Mouse (Mus musculus) urinary bladder, postnatal 14 days (tissue): Measurements from ENCODE around the gene Mslnl.
"Not testable (repeated sequence)": the region's sequence is repeated elsewhere in the genome, so short reads cannot be mapped to it uniquely, and the experiment has no call there.

ENCODE experiments used
- DNase-seq: peaks from one replicate; pipeline ENCODE4 v3.0.0; 2021; ENCODE audit warnings: low spot score

Gene Mslnl

DNA sequence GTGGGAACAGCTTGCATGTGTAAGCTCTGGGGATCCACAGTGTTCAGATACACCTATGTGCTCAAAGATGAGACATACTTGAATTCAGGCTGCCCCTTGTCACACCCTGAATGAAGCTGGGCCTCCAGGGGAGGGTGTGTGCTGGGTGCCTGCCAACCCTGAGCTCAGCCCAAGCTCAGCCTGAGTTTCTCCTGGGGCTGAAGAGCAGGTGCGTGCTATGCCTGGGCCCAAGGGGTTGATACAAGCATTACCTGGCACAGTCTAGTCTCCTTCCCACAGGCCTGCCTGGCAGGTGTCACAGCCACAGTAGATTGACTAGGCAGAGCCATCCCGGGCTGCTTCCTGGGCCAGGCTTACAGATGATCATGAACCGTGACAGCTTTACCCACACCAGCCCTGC lies at the start of gene Mslnl:
TSS of gene Mslnl (plus strand) at position 298 of the 400 bp plus-strand sequence.
- no peak for DNase-seq

DNA sequence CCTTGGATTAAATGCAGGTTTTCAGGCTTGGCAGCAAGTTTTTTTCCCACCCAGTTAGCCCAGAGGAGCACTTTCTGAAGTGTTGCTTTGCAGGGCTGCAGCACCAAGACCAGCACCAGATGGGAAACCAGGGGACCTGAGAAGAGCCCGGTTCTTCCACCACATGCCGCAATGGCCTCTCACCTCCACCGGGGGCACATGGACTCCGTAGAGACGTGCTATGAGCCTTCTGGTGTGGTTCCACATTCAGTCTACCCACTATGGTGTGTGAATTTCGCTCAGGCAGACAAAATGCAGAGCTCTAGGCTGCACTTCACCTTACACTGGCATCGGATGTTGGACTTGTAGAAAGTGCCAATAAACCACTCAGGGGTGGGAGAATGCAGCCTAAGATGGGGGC lies 49.5 kb upstream of the Mslnl start:
- DNase-seq = no peak

DNA sequence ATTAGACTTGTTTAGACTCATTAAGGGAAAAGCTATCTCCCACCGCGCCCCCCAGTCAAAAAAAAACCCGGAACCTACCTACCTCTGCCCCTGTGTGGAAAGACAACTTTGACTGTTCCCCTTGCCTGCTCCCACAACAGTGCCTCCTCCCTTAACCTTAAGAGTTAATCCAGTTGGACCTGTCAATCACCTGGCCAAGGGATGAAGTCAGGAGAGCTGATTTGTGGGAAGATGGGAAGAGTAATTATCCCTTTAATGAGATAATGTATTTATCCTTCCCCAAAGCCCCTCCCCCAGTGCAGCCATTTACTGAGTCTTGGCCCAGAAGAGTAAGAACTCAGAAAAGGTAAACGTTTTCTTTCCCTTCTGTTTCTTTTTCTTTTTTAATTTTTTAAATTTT lies 46.9 kb upstream of the Mslnl start:
- DNase-seq = no peak

DNA sequence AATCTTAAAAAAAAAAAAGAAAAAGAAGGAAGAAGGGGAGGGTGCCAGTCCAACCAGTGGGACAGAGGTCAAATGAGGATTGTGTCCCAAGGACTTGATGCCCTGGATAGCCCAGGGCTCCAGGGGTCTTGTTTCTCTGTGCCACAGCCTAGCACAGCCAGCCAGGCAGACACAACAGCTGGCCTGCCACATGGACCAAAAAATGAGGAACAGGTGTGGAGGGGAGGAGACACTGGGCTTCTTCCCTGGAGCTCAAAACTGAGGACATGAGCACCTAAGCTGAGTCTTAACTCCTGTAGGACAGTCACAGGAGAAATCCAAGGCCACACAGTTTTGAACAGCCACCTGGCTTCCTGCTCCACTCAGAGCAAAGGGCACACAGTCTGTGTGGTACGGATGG lies 39.6 kb upstream of the Mslnl start:
- DNase-seq = no peak

DNA sequence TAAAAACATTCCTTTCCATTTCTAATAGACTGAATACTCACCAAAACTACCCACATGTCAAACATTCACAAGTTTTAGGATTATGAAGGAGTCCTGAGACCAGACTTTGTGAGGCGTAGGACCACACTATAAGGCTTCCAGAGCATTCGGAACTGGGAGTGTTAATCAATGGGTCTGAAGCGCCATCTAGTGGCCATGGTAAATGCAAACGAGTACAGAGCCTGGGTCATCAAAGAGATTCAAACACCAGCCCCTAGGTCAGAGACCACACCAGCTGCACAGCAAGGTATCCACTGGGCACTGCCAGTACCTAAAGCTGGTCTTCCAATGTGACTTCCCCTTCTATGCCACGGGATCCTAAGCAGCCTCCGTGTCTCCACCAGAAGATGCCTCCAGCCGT lies 37.4 kb upstream of the Mslnl start:
- DNase-seq = peak; percentile 71

DNA sequence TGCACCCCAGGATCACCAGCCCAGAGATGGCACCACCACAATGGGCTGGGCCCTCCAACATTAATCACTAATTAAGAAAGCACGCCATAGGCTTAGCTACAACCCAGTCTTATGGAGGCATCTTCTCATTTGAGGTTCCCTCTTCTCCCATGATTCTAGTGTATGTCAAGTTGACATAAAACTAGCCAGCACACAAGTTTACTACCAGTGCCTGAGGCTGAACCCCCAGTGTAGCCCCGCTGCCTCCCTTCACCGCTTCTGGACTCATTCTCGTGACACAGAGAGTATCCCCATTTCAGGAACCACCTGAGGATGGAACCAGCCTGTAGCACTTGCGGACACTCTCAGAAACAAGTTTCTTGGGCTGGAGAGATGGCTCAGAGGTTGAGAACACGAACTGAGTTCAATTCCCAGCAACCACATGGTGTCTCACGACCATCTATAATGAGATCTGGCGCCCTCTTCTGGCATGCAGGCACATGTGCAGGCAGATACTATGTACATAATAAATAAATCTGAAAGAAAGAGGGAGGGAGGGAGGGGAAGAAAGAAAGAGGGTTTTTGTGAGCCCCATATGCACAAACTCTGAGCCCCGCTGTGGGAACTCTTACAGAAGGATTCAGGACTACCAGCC lies 34.9 kb upstream of the Mslnl start:
- no peak for DNase-seq

DNA sequence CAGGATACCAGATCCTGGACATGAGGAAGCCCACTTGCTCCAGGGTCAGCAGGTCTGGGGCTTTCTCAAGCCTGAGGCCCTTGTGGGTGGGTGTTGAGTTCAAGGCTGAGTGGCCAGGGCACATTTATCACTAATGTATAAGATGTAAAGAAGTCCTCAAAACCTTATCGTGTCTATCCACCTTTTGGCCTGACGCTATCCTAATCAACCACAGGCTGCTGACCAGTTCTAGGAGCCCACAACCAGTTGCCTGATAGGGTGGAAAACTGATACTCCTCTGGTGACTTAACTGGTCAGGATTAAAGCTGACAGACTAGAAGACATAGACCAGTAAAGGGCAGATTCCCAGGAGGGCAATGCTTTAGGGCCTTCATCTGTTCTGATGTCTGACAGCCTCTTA lies 25.8 kb upstream of the Mslnl start:
- no peak for DNase-seq

DNA sequence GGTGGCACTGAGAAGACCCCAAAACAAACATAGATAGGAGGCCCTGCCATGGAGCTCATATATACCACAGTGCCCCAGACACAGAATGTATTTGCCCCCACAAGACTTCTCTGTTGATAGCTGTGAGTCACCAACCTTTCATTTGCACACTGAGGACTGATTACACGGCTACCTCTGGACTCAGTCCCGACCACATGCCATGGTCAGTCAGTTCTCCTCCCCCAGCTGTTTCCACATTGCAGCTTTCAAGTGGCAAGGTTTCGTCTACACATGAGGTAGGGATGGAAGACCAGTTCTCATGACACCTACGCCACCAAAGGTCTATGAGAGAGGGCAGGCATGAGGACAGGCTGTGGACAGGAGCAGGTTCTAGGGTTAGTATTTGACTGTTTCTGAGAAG lies 24.7 kb upstream of the Mslnl start:
- no peak for DNase-seq

DNA sequence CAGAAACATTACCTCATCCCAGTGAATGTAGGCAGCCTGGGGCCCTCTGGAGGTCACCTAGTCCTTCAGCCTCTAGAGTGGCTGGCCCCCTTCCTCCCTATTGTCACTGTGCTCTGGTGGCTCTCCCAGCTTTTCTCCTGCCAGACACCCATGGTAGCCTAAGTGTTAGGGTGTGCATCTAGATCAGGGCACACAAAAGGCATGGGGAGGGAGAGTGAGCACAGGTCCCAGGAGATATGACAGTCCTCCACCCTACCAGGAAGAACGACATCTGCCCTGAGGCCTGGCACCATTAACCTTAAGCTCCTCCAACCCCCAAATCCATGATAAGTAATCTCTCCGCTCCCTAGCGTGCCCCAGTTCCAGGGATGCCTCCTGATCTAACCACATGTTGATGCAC lies 20.2 kb upstream of the Mslnl start:
- DNase-seq = no peak

DNA sequence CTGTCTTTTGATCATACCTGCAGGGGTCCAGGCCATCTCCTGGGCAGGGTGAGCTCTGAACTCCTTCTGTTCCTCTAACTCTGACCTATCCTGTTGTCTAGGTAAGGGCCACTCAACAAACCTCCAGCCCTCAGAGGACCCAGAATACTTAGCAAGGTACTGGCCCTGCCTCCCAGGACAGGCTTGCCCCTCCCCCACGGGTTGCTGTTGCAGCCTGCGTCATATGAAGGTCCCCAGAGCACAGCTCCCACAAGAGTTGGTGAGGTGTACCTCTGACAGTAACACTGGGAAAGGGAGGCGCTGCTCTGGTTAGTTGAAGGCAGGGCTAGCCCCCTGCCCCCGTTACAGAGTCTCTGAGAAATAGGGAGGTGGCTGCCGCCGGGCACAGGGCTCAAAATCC lies 19.7 kb upstream of the Mslnl start:
- no peak for DNase-seq

DNA sequence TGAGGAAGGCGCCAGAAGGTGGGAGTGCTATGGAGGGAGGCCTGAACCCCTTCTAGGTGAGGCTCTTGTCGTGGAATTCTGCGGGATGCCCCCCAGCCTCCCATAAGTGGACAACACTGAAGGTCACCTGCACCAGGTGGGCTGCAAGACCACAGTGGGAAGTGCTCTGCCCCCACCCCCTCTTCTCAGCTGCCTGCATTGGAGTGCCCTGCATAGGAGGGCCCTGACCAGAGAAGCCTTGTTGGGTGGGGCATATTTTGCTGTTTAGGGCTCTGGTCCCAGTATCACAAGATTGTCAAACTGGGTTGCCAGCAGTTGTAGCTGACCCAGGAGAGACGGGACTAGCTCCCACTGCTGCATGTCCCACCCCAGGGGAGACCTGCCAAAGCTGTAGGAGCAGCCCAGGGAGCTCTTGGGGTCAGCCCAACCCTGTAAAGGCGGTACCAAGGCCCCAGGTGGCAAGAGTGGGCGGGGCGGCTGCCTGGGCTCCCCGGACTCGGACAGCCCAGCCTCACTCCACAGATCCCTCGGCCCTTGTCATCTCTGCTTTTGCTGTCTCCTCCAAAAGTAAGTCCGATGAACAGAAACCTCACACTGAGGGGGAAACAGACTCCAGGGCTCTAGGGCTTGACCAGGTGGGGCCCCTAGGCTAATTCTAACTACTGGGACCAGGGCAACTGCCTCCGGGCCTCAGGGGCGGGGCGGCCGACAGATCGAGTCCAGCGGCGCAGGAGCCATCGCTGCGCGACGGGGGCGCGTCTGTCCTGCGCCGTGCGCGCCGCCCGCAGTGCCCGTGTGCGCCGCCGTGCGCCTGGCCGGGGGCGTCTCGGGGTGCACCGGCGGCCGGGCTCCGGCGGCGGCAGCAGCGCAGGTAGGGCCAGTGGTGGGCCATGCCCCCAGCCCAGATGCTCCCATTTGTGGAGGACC lies 18.9 kb upstream of the Mslnl start, which contains the start of gene Gng13:
TSS of gene Gng13 (plus strand) at position 461 of the 927 bp plus-strand sequence.
- no peak for DNase-seq

DNA sequence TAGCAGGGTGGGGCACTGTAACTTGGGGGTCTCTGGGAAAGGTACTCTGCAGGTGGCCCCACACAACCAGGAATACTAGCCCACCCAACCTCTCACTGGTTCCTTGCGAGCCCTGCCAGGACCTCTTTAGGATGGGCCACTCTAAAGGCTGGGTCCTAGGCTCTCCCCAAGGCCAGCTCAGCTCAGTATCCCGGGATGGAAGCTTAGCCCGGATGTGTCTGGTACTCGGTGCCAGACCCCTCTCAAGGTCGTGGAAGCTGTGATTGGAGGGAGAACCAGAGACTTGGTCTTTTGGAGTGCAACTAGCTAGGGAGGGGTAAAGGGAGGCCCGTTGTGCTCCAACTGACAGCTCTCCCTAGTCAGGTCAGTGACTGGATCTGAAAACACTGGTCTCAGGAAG lies 18.2 kb upstream of the Mslnl start:
- no peak for DNase-seq

DNA sequence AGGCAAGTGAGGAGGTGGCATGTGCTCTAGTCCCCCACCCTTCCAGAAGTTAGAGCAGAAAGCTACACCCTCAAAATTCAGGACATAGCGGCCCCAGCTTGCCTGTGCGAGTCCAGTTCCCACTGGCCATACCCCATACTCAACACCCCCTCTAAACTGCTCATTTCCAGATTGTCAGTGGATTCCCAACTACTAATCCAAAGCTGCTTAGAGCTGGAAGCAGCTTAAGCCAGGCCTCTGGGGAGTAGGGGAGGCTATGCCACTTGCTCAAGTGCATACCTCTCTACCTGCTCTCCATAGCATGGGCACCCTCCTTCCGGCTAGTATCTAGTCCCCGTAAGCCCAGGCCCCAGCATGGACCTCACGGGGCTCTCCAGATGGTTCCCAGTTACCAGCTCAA lies 14.4 kb upstream of the Mslnl start:
- DNase-seq = no peak

DNA sequence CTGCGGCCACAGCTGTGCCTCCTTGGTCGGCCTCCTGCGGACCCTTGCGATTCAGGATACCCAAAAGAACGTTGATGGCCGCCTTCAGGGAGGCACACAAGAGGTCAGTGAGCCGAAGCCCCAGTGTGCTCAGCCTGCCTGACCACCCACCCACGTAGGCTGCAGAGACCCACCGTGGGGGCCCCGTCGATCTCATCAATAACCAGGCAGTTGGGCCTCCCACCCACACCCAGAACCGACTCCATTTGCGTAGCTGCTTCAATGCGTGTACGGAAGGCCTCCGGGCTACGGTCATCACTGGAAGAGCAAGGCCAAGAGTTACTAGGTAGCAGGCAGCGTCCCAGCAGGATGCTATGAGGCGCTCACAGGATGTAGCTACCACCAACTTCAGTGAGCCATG lies 12.4 kb upstream of the Mslnl start:
- DNase-seq = no peak

DNA sequence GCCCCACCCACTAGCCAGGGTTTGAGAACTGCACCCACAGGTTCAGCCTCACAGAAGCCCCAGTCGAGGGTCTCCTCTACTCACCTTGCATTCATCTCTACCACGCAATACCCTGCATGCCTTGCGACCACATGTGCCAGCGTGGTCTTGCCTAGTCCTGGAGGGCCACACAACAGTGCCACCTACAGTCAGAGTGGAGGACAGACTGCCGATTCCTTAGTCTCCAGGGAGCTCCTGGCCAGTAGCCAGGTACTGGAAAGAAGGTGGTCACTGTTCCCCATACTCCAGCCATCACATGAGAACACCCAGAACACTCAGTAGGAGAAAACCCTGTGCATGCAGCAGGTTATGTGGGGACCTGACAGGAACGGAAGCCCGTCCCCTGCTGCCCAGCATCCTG lies 11.9 kb upstream of the Mslnl start:
- no peak for DNase-seq

DNA sequence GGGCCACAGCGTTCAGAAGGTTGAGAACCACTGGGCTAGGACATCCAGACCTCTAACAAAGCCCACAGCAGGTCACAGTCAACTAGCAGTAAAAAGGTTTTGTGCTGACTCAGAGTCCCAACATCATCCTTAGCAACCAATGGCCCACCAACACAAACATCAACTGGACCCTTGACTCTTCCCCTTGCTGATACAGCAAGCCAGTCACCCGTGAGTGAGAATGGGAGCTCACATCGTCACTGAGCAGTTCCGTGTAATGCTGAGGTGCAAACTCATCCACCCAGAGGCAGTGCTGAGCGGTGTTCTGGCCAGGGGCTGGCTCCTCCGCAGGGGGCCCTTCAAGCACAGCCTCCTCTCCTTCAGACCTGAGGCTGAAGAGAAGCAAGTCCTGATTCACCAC lies 10.6 kb upstream of the Mslnl start:
- DNase-seq = no peak

DNA sequence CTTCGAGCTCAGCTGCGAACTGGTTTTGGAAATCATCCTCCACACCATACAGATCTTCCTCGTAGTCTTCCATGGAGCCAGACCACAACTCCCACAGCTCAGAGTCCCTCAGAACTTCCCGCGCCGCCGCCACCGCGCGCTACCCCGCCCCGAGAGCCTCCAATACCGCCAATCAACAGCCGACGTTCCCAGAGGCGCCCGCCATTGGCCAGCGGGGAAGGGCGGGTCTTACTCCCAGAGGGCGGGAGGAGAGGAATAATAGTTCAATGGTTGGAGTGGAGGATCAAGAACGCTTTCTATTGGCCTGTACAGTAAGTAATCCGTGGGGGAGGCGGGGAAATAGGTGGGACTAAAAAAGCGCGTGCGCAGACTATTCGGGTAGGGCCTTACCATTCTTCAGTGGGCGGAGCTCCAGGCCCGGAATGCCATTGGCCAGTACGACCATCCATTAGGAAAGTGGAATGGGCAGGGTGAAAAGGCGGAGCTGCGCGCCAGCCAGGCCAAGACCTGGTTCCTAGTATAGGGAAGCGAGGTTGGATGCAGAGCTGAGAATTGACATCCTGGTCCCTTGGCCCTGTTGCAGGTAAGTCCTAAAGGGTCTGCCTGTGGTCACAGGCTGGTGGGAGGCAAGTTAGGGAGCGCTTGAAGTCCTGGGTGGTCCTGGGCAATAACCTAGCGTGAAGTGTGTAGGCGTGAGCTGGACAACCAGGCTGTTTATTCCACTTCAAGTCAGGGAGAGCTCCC lies 8.4 kb upstream of the Mslnl start, which contains the start of the genes Chtf18 and Rpusd1:
TSS of gene Chtf18 (minus strand) at position 155 of the 744 bp plus-strand sequence.
TSS of gene Rpusd1 (plus strand) at position 406 of the 744 bp plus-strand sequence.
- peak; percentile 100 for DNase-seq

DNA sequence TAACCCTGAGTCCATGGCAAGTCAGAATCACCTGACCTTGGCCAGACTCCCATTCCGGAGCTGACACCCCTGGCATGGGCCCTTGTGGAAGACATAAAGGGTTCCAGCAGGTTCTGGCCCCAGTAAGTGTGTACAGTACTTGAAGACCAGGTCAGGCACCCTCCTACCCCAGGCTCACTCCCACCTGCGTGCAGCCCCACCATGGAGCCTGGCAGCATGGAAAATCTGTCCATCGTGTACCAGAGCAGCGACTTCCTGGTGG lies 7.9 kb upstream of the Mslnl start:
- no peak for DNase-seq

DNA sequence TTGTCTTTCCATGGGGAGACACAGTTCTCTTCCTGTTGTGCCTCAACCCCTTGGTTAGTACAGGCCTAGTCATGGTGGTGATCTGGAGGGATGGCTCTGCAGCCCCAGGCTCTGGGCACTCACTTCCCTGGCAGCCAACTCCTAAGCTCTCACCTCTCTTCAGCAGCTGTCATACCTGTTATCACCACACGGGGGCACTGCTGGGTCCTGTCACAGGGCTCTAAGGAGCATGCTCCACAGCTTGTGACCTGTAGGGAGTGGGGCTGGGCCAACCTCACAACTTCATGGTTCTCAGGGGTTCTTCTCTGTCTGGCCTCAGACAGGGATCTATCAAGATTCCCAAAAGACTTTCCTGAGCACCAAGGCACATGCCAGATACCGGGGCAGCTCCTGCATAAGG lies 3.8 kb upstream of the Mslnl start:
- peak; percentile 85 for DNase-seq

DNA sequence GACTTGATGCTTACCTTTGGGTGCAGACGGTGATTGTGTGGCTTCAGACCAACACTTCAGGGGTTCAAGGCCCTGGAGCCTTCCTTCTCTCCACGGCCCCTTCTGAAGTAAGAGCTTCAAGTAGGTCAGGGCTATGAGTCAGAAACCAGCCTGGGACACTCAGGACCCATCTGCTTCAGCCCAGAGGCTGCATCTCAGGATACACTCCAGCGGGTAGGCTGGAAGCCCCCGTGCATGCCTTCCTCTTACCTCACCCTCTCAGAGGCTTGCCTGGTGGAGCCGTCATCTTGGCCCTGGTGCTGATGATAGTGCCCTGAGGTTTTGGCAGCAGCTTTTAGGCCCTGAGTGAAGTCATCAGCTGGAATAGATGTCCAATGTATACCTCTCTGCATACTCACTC lies 596 bp upstream of the Mslnl start:
- DNase-seq = no peak

DNA sequence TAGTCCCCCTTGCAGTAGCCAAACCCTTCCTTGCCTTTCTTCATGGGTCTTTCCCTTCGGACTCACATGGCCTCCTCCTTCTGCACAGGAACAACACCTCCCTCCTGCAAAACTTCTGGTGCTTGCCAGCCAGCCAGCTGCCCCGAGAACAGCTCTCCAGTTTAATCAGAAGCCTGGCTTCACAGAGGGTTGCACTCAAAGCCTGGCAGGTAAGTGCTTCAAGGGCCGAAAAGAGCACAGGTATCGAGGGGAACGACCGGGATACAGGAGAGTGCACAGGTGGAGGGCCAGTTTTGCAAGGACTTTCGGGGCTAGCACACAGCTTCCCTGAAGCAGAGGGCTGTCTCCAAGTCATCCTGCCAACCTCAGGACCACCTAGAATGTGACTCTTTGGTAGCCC lies 3.0 kb downstream of the Mslnl start:
- DNase-seq = no peak

DNA sequence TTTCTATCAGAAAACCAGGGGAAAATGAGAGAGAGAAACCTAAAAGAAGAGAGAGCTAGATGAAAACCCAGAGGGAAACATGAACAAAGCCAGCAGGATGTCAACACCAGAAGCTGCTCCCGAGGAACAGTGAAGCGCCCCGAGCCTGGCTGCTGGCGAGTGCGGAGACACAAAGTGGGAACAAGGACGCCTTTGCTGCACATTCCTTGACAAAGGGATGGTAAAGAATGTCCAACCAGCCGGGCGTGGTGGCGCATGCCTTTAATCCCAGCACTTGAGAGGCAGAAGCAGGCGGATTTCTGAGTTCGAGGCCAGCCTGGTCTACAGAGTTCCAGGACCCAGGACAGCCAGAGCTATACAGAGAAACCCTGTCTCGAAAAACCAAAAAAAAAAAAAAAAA lies 5.6 kb downstream of the Mslnl start:
- not testable (repeated sequence) for DNase-seq

DNA sequence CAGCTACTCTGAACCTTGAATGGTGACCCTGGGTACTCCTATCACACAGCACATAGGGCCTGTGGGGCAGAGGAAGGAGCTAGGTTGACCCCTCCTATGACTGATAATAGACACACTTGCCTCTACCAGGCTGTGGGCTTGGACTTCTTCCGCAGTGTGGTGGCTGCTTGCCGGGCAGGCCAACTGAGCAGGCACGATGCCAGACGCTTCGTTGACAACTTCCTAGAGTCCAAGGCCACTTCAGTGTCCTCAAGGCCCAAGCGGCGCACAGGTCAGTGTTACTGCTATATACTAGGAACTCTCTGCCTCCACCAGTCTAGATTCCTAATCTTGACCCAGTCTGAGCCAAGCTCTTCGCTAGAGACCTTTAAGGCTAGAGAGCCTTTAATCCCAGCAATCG lies 8.0 kb downstream of the Mslnl start:
- DNase-seq = no peak
